11 mouse cellular contexts compared by ENCODE assay signal in the genomic region with DNA sequence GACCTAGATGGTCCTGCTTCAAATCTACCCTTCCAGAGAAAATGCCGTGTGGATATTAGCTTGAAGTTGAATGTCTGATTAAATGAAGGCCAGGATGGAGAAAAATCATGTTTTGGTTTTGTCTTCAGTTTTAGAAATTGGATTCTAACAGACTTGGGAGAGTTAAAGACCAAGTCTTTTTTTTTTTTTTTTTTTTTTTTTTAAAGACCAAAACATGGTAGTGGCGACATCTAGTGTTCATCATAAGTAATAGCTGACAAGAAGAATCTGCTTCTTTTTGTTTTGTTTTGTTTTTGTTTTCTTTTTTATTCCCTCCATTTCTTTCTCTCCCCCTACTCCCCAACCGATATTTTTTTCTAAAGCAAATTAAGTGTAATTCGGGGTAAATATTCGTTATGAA. TPM values are rescaled to one million over a fixed set of nuclear protein-coding genes. Genes with fewer than 3 reads are reported as not detected.
A peak's percentile ranks its signal among the peaks of the same experiment; 100 is the strongest.
DNase-seq lines count a peak whose midpoint lies in the region; ATAC-seq and TF ChIP-seq lines count a peak whose summit lies in the region.
"Had no signal": no experiment of that assay in that cellular context is flagged by ENCODE, and none has a peak within 500 bp of the region (broad histone marks: within the 10 kb centered on the region; RNA-seq: fewer than 3 reads in every experiment).

No protein-coding gene starts in this region.

- intact Hi-C loops in gastrocnemius, adult 2 months (cut with DNase I) = loop anchor here (2.0 kb wide), 1 partner anchor 958 kb away; no protein-coding TSS in a partner anchor

- H3K4me3 ChIP-seq in gastrocnemius, adult 2 months = peak overlapping the region; percentile 32; the same call in 1 of the 2 replicates
- no peak overlapping the region for H3K4me3 ChIP-seq in midbrain, embryonic 11.5 days (ENCODE audit: low read depth, low read length)
- H3K4me3 ChIP-seq in midbrain, embryonic 16.5 days (ENCODE audit: low read depth, low read length) = no peak overlapping the region
- H3K4me3 ChIP-seq in thymus, adult 2 months (ENCODE audit: control insufficient read depth, insufficient read depth, low read length) = no peak overlapping the region
- H3K4me3 ChIP-seq: embryonic facial prominence, embryonic 13.5 days; kidney, embryonic 15.5 days had no signal

- H3K36me3 ChIP-seq in midbrain, embryonic 11.5 days (ENCODE audit: control insufficient read depth, insufficient read depth, low read length) = no peaks in the 10 kb centered on the region
- H3K36me3 ChIP-seq in midbrain, embryonic 16.5 days (ENCODE audit: control insufficient read depth, insufficient read depth, low read length) = no peaks in the 10 kb centered on the region
- no peaks in the 10 kb centered on the region for H3K36me3 ChIP-seq in thymus, adult 2 months (ENCODE audit: control insufficient read depth, insufficient read depth, low read length)
- H3K36me3 ChIP-seq: embryonic facial prominence, embryonic 13.5 days; kidney, embryonic 15.5 days had no signal

- TF ChIP-seq POLR2A in brain, embryonic 14.5 days (IDR thresholded peaks at IDR 0.05; ENCODE audit: borderline replicate concordance, extremely low read depth, insufficient read depth, insufficient read length, poor library complexity, severe bottlenecking) = no peak
- no peak for TF ChIP-seq POLR2A in thymus, adult 2 months (IDR thresholded peaks at IDR 0.05; ENCODE audit: control insufficient read depth, extremely low read depth, insufficient read depth, low read length, poor library complexity)

- DNase-seq in gastrocnemius, adult 2 months = no peak
- no peak for DNase-seq in gastrocnemius, adult 8-10 months (ENCODE audit: low spot score in 2 of 2)
- DNase-seq in midbrain, embryonic 11.5 days (ENCODE audit: low spot score, missing footprints) = peak; percentile 86
- peak; percentile 60 for DNase-seq in brain, embryonic 14.5 days (ENCODE audit: low read depth)
- no peak for DNase-seq in right cerebral cortex, postnatal 36 days (ENCODE audit: low spot score in 2 of 2)
- DNase-seq in thymus, adult 2 months = no peak
- no peak for DNase-seq in gastrocnemius, postnatal 25 days

- H3K9ac ChIP-seq in midbrain, embryonic 11.5 days (ENCODE audit: low read length) = no peak overlapping the region
- no peak overlapping the region for H3K9ac ChIP-seq in midbrain, embryonic 16.5 days (ENCODE audit: low read depth, low read length)
- H3K9ac ChIP-seq: embryonic facial prominence, embryonic 13.5 days; kidney, embryonic 15.5 days had no signal

- no peak overlapping the region for H3K27ac ChIP-seq in gastrocnemius, adult 2 months
- H3K27ac ChIP-seq in midbrain, embryonic 11.5 days (ENCODE audit: low read depth, low read length) = no peak overlapping the region
- no peak overlapping the region for H3K27ac ChIP-seq in midbrain, embryonic 16.5 days (ENCODE audit: low read length)
- H3K27ac ChIP-seq in thymus, adult 2 months (ENCODE audit: control insufficient read depth, insufficient read depth, low read length) = no peak overlapping the region
- H3K27ac ChIP-seq: embryonic facial prominence, embryonic 13.5 days; kidney, embryonic 15.5 days had no signal

- TF ChIP-seq CTCF in gastrocnemius, adult 2 months (IDR thresholded peaks at IDR 0.05) = peak; percentile 74
- 0 out of 2 replicates have a peak, but pooled peaks have one; percentile 11 for TF ChIP-seq CTCF in brain, embryonic 14.5 days (IDR thresholded peaks at IDR 0.05; ENCODE audit: borderline replicate concordance, extremely low read depth, insufficient read depth, insufficient read length)
- TF ChIP-seq CTCF in thymus, adult 2 months (IDR thresholded peaks at IDR 0.05; ENCODE audit: borderline replicate concordance, control insufficient read depth, extremely low read depth, insufficient read depth, low read length, poor library complexity) = no peak

- H3K4me1 ChIP-seq in midbrain, embryonic 11.5 days (ENCODE audit: control insufficient read depth, insufficient read depth, low read length) = no peaks in the 10 kb centered on the region
- no peaks in the 10 kb centered on the region for H3K4me1 ChIP-seq in midbrain, embryonic 16.5 days (ENCODE audit: control insufficient read depth, insufficient read depth, low read length)
- no peaks in the 10 kb centered on the region for H3K4me1 ChIP-seq in thymus, adult 2 months (replicated peaks; ENCODE audit: control insufficient read depth, insufficient read depth, low read length)
- H3K4me1 ChIP-seq: embryonic facial prominence, embryonic 13.5 days; kidney, embryonic 15.5 days had no signal

- no peaks in the 10 kb centered on the region for H3K27me3 ChIP-seq in midbrain, embryonic 11.5 days (ENCODE audit: control insufficient read depth, insufficient read depth, low read length)
- 0 out of 2 replicates have a peak, but pooled peaks cover 2% of the 10 kb centered on the region for H3K27me3 ChIP-seq in midbrain, embryonic 16.5 days (ENCODE audit: control insufficient read depth, insufficient read depth, low read depth, low read length)
- H3K27me3 ChIP-seq in thymus, adult 2 months (ENCODE audit: control insufficient read depth, insufficient read depth, low read length) = no peaks in the 10 kb centered on the region
- H3K27me3 ChIP-seq: embryonic facial prominence, embryonic 13.5 days; kidney, embryonic 15.5 days had no signal

- H3K9me3 ChIP-seq in midbrain, embryonic 11.5 days (ENCODE audit: control insufficient read depth, low read length) = peaks cover 3% of the 10 kb centered on the region; the same call in 1 of the 2 replicates
- no peaks in the 10 kb centered on the region; the same call in 1 of the 2 replicates for H3K9me3 ChIP-seq in midbrain, embryonic 16.5 days (replicated peaks; ENCODE audit: control insufficient read depth, low read length, poor library complexity, severe bottlenecking)
- H3K9me3 ChIP-seq: kidney, embryonic 15.5 days had no signal

- no peak for ATAC-seq in midbrain, embryonic 11.5 days (ENCODE audit: low FRiP score)
- no peak for ATAC-seq in midbrain, embryonic 16.5 days

- H3K4me2 ChIP-seq in midbrain, embryonic 11.5 days = no peak overlapping the region
- H3K4me2 ChIP-seq in midbrain, embryonic 16.5 days (ENCODE audit: low read length) = no peak overlapping the region
- H3K4me2 ChIP-seq: embryonic facial prominence, embryonic 13.5 days; kidney, embryonic 15.5 days had no signal

- 13% methylated on average over 5 of the region's 5 CpGs for WGBS in midbrain, embryonic 11.5 days
- 19% methylated on average over 5 of the region's 5 CpGs for WGBS in midbrain, embryonic 16.5 days
- 14% methylated on average over 5 of the region's 5 CpGs for WGBS in thymus, adult 2 months

RNA-seq across cellular contexts. Expression of a gene that starts 11.2 kb away (rescaled TPM):
- not detected for total RNA-seq in gastrocnemius, adult 2 months (2021)
- total RNA-seq in gastrocnemius, adult 8-10 months (2022) = not detected
- polyA plus RNA-seq in midbrain, embryonic 11.5 days (2014; fragmentation: Nextera tagmentation; extraction: Ambion mirVana) = 0.04 and 0.06 TPM in 2 replicates
- polyA plus RNA-seq in midbrain, embryonic 16.5 days (2015; fragmentation: Nextera tagmentation; extraction: Ambion mirVana) = 0.16 TPM in 1 of 2 replicates, not detected in the other
- 1.4 and 1.8 TPM in 2 replicates for polyA plus RNA-seq in brain, embryonic 14.5 days (2012; rRNA removed)
- 60.5 and 60.7 TPM in 2 replicates for polyA plus RNA-seq in thymus, adult 2 months (2012; rRNA removed)
- not detected for total RNA-seq in gastrocnemius, postnatal 25 days (2021)
- total RNA-seq: gastrocnemius, adult 18-20 months had no signal

Comparison
In these comparisons a context has a peak if more than half of its experiments do, and no peak if none do; other contexts are left out.
1. DNase-seq: peak in midbrain, embryonic 11.5 days (single experiment) and brain, embryonic 14.5 days (single experiment); none in gastrocnemius, adult 2 months (single experiment), gastrocnemius, adult 8-10 months (0 of 2), right cerebral cortex, postnatal 36 days (0 of 2), thymus, adult 2 months (single experiment) and gastrocnemius, postnatal 25 days (single experiment).
2. RNA of a gene that starts 11.2 kb away (polyA plus RNA-seq): 60.5 to 60.7 TPM in thymus, adult 2 months; 1.4 to 1.8 TPM in brain, embryonic 14.5 days, 0.16 TPM in midbrain, embryonic 16.5 days and 0.04 to 0.06 TPM in midbrain, embryonic 11.5 days; every median in the first group is over 10 times any median in the second.